Mouse (Mus musculus): ENCODE measurements around the gene Mrpl35. TPM values are rescaled to one million over a fixed set of nuclear protein-coding genes. Genes with fewer than 3 reads are reported as not detected.

Gene Mrpl35
- polyA plus RNA-seq, 1 experiment from 2014 or later: 47.0 TPM

Other genes starting within 250 kb of the Mrpl35 start
- 93.3 and 94.9 TPM in 2 replicates for gene Kdm3a, start 194.0 kb downstream of the Mrpl35 start, polyA plus RNA-seq (2016; fragmentation: Nextera tagmentation; extraction: Ambion mirVana)
- 86.3 and 97.4 TPM in 2 replicates for gene Reep1, start 119.4 kb downstream of the Mrpl35 start, polyA plus RNA-seq (2016; fragmentation: Nextera tagmentation; extraction: Ambion mirVana)
- gene Immt, start 4.4 kb upstream of the Mrpl35 start, polyA plus RNA-seq (2016; fragmentation: Nextera tagmentation; extraction: Ambion mirVana): 163 and 168 TPM in 2 replicates
- gene Ptcd3, start 81.8 kb upstream of the Mrpl35 start, polyA plus RNA-seq (2016; fragmentation: Nextera tagmentation; extraction: Ambion mirVana): 112 and 119 TPM in 2 replicates
- 32.8 and 34.2 TPM in 2 replicates for gene Polr1a, start 82.1 kb upstream of the Mrpl35 start, polyA plus RNA-seq (2016; fragmentation: Nextera tagmentation; extraction: Ambion mirVana)